Mouse (Mus musculus) lung, embryonic 16.5 days (tissue): ENCODE measurements around the gene Krt86. TPM values are rescaled to one million over a fixed set of nuclear protein-coding genes. Genes with fewer than 3 reads are reported as not detected.
"Not testable (repeated sequence)": the region's sequence is repeated elsewhere in the genome, so short reads cannot be mapped to it uniquely, and the experiment has no call there.

Source experiments
- ATAC-seq: fragments of 200-750 bp; cut with Nextera tagmentation; 2 replicates; pipeline ENCODE4 v1.8.0; 2017; ENCODE audit warnings: low read depth, mild to moderate bottlenecking, moderate library complexity
- H3K27ac ChIP-seq: fragments of 300-500 bp; sonication (generic); 2 replicates; pipeline ENCODE4 v1.5.1; 2014; ENCODE audit warnings: mild to moderate bottlenecking, control low read depth, low read length
- H3K27me3 ChIP-seq: fragments of 300-500 bp; sonication (generic); 2 replicates; pipeline ENCODE4 v1.6.1; 2014; ENCODE audit warnings: low read depth, low read length, mixed read lengths; ENCODE audit not compliant: control insufficient read depth, insufficient read depth
- H3K36me3 ChIP-seq: fragments of 300-500 bp; sonication (generic); 2 replicates; pipeline ENCODE4 v1.6.1; 2014; ENCODE audit warnings: low read length; ENCODE audit not compliant: control insufficient read depth, insufficient read depth
- H3K4me1 ChIP-seq: fragments of 300-500 bp; sonication (generic); replicated peaks from 2 replicates; pipeline ENCODE4 v1.6.1; 2014; ENCODE audit warnings: low read length, mixed read lengths; ENCODE audit not compliant: control insufficient read depth, insufficient read depth
- H3K4me2 ChIP-seq: fragments of 300-500 bp; sonication (generic); 2 replicates; pipeline ENCODE4 v1.6.1; 2014; ENCODE audit warnings: low read depth, low read length, control low read depth
- H3K4me3 ChIP-seq: fragments of 300-500 bp; sonication (generic); 2 replicates; pipeline ENCODE4 v1.5.1; 2014; ENCODE audit warnings: mild to moderate bottlenecking, low read length, control low read depth
- H3K9ac ChIP-seq: fragments of 300-500 bp; sonication (generic); 2 replicates; pipeline ENCODE4 v1.6.1; 2014; ENCODE audit warnings: low read length, control low read depth
- H3K9me3 ChIP-seq: fragments of 300-500 bp; sonication (generic); 2 replicates; pipeline ENCODE4 v1.6.1; 2016; ENCODE audit warnings: low read length; ENCODE audit not compliant: control insufficient read depth
- WGBS: fragments of 180-500 bp; shearing (Covaris S2); extraction: QIAGEN DNeasy Blood & Tissue Kit; methylation state at CpG from one replicate; pipeline ENCODE4 v1.1.7; 2014; 5-methylcytosine and 5-hydroxymethylcytosine counted together
- polyA plus RNA-seq: library from polyadenylated mRNA; unstranded; fragments of >200 nt; fragmentation: Nextera tagmentation; extraction: Ambion mirVana; gene quantifications from 2 replicates; pipeline ENCODE4 v1.2.1, GENCODE M21; 2015

Krt86 gene
- polyA plus RNA-seq, 1 experiment from 2014 or later, result not detected

GRCm38 (mm10) chr15:101506896-101507758 is 33.8 kb downstream of the Krt86 start:
- 42% methylated on average over 14 of the region's 14 CpGs for WGBS
- no peaks in the 10 kb centered on the region for H3K4me1 ChIP-seq
- H3K4me2 ChIP-seq, result no peak overlapping the region
- no peaks in the 10 kb centered on the region for H3K27me3 ChIP-seq
- no peak for ATAC-seq
- no peak overlapping the region for H3K4me3 ChIP-seq
- no peaks in the 10 kb centered on the region for H3K9me3 ChIP-seq
- H3K27ac ChIP-seq, result no peak overlapping the region
- no peaks in the 10 kb centered on the region for H3K36me3 ChIP-seq
- H3K9ac ChIP-seq, result no peak overlapping the region

- H3K27ac ChIP-seq, result no peak overlapping the region
- H3K9ac ChIP-seq, result no peak overlapping the region
- H3K4me2 ChIP-seq, result no peak overlapping the region
- H3K36me3 ChIP-seq, result no peaks in the 10 kb centered on the region
- H3K4me1 ChIP-seq, result no peaks in the 10 kb centered on the region
- no peaks in the 10 kb centered on the region for H3K9me3 ChIP-seq
- ATAC-seq, result peak; percentile 71
- 49% methylated on average over 9 of the region's 9 CpGs for WGBS
- no peak overlapping the region for H3K4me3 ChIP-seq
- no peaks in the 10 kb centered on the region for H3K27me3 ChIP-seq
Measured at GRCm38 (mm10) chr15:101508247-101508646, 35.0 kb downstream of the Krt86 start.

GRCm38 (mm10) chr15:101517161-101517560 is 43.9 kb downstream of the Krt86 start, which contains the start of gene Gm49425:
Gm49425 (minus strand) TSS chr15:101517261.
- not testable (repeated sequence) for H3K27me3 ChIP-seq, H3K9ac ChIP-seq, H3K4me2 ChIP-seq, H3K4me3 ChIP-seq, H3K4me1 ChIP-seq, H3K27ac ChIP-seq, H3K9me3 ChIP-seq, H3K36me3 ChIP-seq, ATAC-seq
- 76% methylated on average over 2 of the region's 2 CpGs for WGBS

GRCm38 (mm10) chr15:101519792-101520191 is 46.5 kb downstream of the Krt86 start:
- no peak overlapping the region for H3K4me2 ChIP-seq
- H3K36me3 ChIP-seq, result no peaks in the 10 kb centered on the region
- no peaks in the 10 kb centered on the region; the same call in 1 of the 2 replicates for H3K27me3 ChIP-seq
- no peak overlapping the region for H3K9ac ChIP-seq
- 11% methylated on average over 2 of the region's 2 CpGs for WGBS
- H3K9me3 ChIP-seq, result no peaks in the 10 kb centered on the region
- H3K4me1 ChIP-seq, result no peaks in the 10 kb centered on the region
- no peak for ATAC-seq
- no peak overlapping the region for H3K4me3 ChIP-seq
- no peak overlapping the region for H3K27ac ChIP-seq

- Histone ChIP-seq H3K4me1 (no peaks in the 10 kb centered on the region), H3K9ac (no peak overlapping the region), H3K27ac (no peak overlapping the region), H3K36me3 (no peaks in the 10 kb centered on the region), H3K4me3 (no peak overlapping the region), H3K4me2 (no peak overlapping the region), H3K9me3 (no peaks in the 10 kb centered on the region), H3K27me3 (no peaks in the 10 kb centered on the region; the same call in 1 of the 2 replicates)
- ATAC-seq, result no peak
- 59% methylated on average over 4 of the region's 4 CpGs for WGBS
Measured at GRCm38 (mm10) chr15:101522556-101523232, 49.4 kb downstream of the Krt86 start.

Other genes with a start within 250 kb of the Krt86 start
- gene Grasp, start 249.3 kb upstream of the Krt86 start, polyA plus RNA-seq, result 5.6 and 6.1 TPM in 2 replicates
- 10.8 and 11.5 TPM in 2 replicates for gene Nr4a1, start 219.2 kb upstream of the Krt86 start, polyA plus RNA-seq
- 75.0 and 82.4 TPM in 2 replicates for gene Atg101, start 189.2 kb upstream of the Krt86 start, polyA plus RNA-seq
- 57.2 and 59.7 TPM in 2 replicates for gene 6030408B16Rik, start 180.3 kb upstream of the Krt86 start, polyA plus RNA-seq
- 2.5 and 2.6 TPM in 2 replicates for gene Krt80, start 103.3 kb upstream of the Krt86 start, polyA plus RNA-seq
- gene Krt7, start 62.4 kb upstream of the Krt86 start, polyA plus RNA-seq, result 173 and 187 TPM in 2 replicates
- 0.26 and 0.31 TPM in 2 replicates for gene Krt87, start 34.7 kb upstream of the Krt86 start, polyA plus RNA-seq
- not detected in 2 replicates for gene Krt88, start 25.7 kb upstream of the Krt86 start, polyA plus RNA-seq
- not detected in 2 replicates for gene Krt81, start 9.7 kb upstream of the Krt86 start, polyA plus RNA-seq
- gene Krt83, start 18.0 kb downstream of the Krt86 start, polyA plus RNA-seq, result not detected in 2 replicates
- gene Gm49425, start 43.8 kb downstream of the Krt86 start, polyA plus RNA-seq, result not detected in 2 replicates
- gene Krt84, start 59.3 kb downstream of the Krt86 start, polyA plus RNA-seq, result not detected in 2 replicates
- gene Krt82, start 77.2 kb downstream of the Krt86 start, polyA plus RNA-seq, result not detected in 2 replicates
- gene Krt90, start 89.5 kb downstream of the Krt86 start, polyA plus RNA-seq, result not detected in 2 replicates
- gene Krt75, start 100.4 kb downstream of the Krt86 start, polyA plus RNA-seq, result 0.28 and 0.29 TPM in 2 replicates
- gene Gm5414, start 154.7 kb downstream of the Krt86 start, polyA plus RNA-seq, result not detected in 2 replicates
- not detected in 2 replicates for gene Gm5478, start 173.9 kb downstream of the Krt86 start, polyA plus RNA-seq
- not detected in 2 replicates for gene Krt6b, start 206.8 kb downstream of the Krt86 start, polyA plus RNA-seq
- 0.67 and 1.3 TPM in 2 replicates for gene Krt6a, start 220.8 kb downstream of the Krt86 start, polyA plus RNA-seq
- 4.4 and 9.4 TPM in 2 replicates for gene Krt5, start 239.4 kb downstream of the Krt86 start, polyA plus RNA-seq